Mouse (Mus musculus) MEL (cell line): Measurements from ENCODE around the gene A3galt2.

Experiments used
- CHD2 ChIP-seq: IDR thresholded peaks from 2 replicates; pipeline ENCODE4 v1.6.1; 2011; ENCODE audit warnings: low read length, improper control_type of control experiment
- CTCF ChIP-seq, 3 experiments: IDR thresholded peaks in 2 of 3; conservative IDR thresholded peaks in 1 of 3; 2 replicates each; pipeline ENCODE4 v1.5.1; 2011 to 2012; ENCODE audit warnings: low read length in 3 of 3, low read depth in 2 of 3, mild to moderate bottlenecking in 2 of 3, improper control_type of control experiment in 1 of 3, inconsistent platforms in 1 of 3, mixed read lengths in 1 of 3, moderate library complexity in 1 of 3; ENCODE audit not compliant: control insufficient read depth in 1 of 3, insufficient read depth in 1 of 3, poor library complexity in 1 of 3, severe bottlenecking in 1 of 3
- MAFK ChIP-seq: IDR thresholded peaks from 2 replicates; pipeline ENCODE4 v1.6.1; 2011; ENCODE audit warnings: low read depth, mild to moderate bottlenecking, low read length, improper control_type of control experiment, borderline replicate concordance
- RAD21 ChIP-seq: IDR thresholded peaks from 2 replicates; pipeline ENCODE4 v1.6.1; 2011; ENCODE audit warnings: mild to moderate bottlenecking, low read depth, low read length, improper control_type of control experiment

GRCm38 (mm10) chr4:128801675-128802465, 46.7 kb downstream of the A3galt2 start:
- TF ChIP-seq CHD2 (no peak), CTCF (IDR thresholded peaks at IDR 0.05 in 2 of 3, conservative IDR thresholded peaks at IDR 0.05 in 1 of 3; ENCODE audit: control insufficient read depth in 1 of 3, insufficient read depth in 1 of 3, low read depth in 2 of 3, low read length in 3 of 3, poor library complexity in 1 of 3, severe bottlenecking in 1 of 3) (no peak), MAFK (no peak), RAD21 (no peak)
